Comparison of ENCODE assay signal across 10 mouse cellular contexts in genomic region chr11:90370367-90370766, GRCm38 (mm10). TPM values are rescaled to one million over a fixed set of nuclear protein-coding genes. Genes with fewer than 3 reads are reported as not detected.
DNase-seq lines count a peak whose midpoint lies in the region; ATAC-seq lines count a peak whose summit lies in the region.
"Had no signal": no experiment of that assay in that cellular context is flagged by ENCODE, and none has a peak within 500 bp of the region (broad histone marks: within the 10 kb centered on the region; RNA-seq: fewer than 3 reads in every experiment).

No protein-coding gene starts in this region.

- peak overlapping the region; percentile 37; the same call in 1 of the 2 replicates for H3K9ac ChIP-seq in kidney, embryonic 16.5 days (replicated peaks; ENCODE audit: low read length)
- H3K9ac ChIP-seq in forebrain, embryonic 11.5 days (ENCODE audit: low read length), result peak overlapping the region; percentile 14; the same call in 1 of the 2 replicates
- H3K9ac ChIP-seq in hindbrain, embryonic 16.5 days (ENCODE audit: low read depth, low read length), result peak overlapping the region; percentile 40; the same call in 1 of the 2 replicates
- no peak overlapping the region for H3K9ac ChIP-seq in neural tube, embryonic 12.5 days
- H3K9ac ChIP-seq: liver, embryonic 13.5 days had no signal

- H3K4me3 ChIP-seq in kidney, embryonic 16.5 days (ENCODE audit: low read length), result no peak overlapping the region
- no peak overlapping the region for H3K4me3 ChIP-seq in forebrain, embryonic 11.5 days (ENCODE audit: low read depth, low read length)
- H3K4me3 ChIP-seq in hindbrain, embryonic 16.5 days (ENCODE audit: low read length), result peak overlapping the region; percentile 13; the same call in 1 of the 2 replicates
- no peak overlapping the region for H3K4me3 ChIP-seq in neural tube, embryonic 12.5 days
- H3K4me3 ChIP-seq: liver, embryonic 13.5 days had no signal

- H3K27ac ChIP-seq in kidney, embryonic 16.5 days (ENCODE audit: low read length), result peak overlapping the region; percentile 93
- H3K27ac ChIP-seq in forebrain, embryonic 11.5 days (ENCODE audit: low read depth, low read length), result no peak overlapping the region
- H3K27ac ChIP-seq in hindbrain, embryonic 16.5 days (ENCODE audit: low read depth, low read length), result peak overlapping the region; percentile 64; the same call in 1 of the 2 replicates
- no peak overlapping the region for H3K27ac ChIP-seq in neural tube, embryonic 12.5 days
- H3K27ac ChIP-seq: liver, embryonic 13.5 days had no signal

- no peaks in the 10 kb centered on the region for H3K9me3 ChIP-seq in kidney, embryonic 16.5 days (ENCODE audit: low read length)
- H3K9me3 ChIP-seq in forebrain, embryonic 11.5 days (ENCODE audit: control insufficient read depth, low read length), result no peaks in the 10 kb centered on the region
- no peaks in the 10 kb centered on the region for H3K9me3 ChIP-seq in hindbrain, embryonic 16.5 days (ENCODE audit: control insufficient read depth, low read length)
- no peaks in the 10 kb centered on the region for H3K9me3 ChIP-seq in neural tube, embryonic 12.5 days
- H3K9me3 ChIP-seq: liver, embryonic 13.5 days had no signal

- ATAC-seq in kidney, embryonic 16.5 days (ENCODE audit: low FRiP score, low TSS enrichment), result no peak
- ATAC-seq in forebrain, embryonic 11.5 days (replicated peaks; ENCODE audit: low FRiP score), result peak; percentile 48
- 0 out of 2 replicates have a peak, but pooled peaks have one; percentile 11 for ATAC-seq in hindbrain, embryonic 16.5 days
- no peak for ATAC-seq in neural tube, embryonic 12.5 days (ENCODE audit: low FRiP score, low read depth)

- no peak for DNase-seq in kidney, postnatal 4 days
- peak; percentile 69 for DNase-seq in forebrain, embryonic 11.5 days (ENCODE audit: low spot score)
- DNase-seq in natural killer cell, adult 2 months (ENCODE audit: low spot score in 2 of 2), result no peak
- no peak for DNase-seq in lung, adult 18-20 months
- DNase-seq in cerebellum, postnatal 14 days, result no peak
- DNase-seq: liver, embryonic 13.5 days had no signal

- H3K36me3 ChIP-seq in kidney, embryonic 16.5 days (ENCODE audit: insufficient read depth, low read length), result no peaks in the 10 kb centered on the region
- no peaks in the 10 kb centered on the region for H3K36me3 ChIP-seq in forebrain, embryonic 11.5 days (ENCODE audit: control insufficient read depth, insufficient read depth, low read length)
- no peaks in the 10 kb centered on the region for H3K36me3 ChIP-seq in hindbrain, embryonic 16.5 days (ENCODE audit: control insufficient read depth, insufficient read depth, low read length)
- H3K36me3 ChIP-seq in neural tube, embryonic 12.5 days, result no peaks in the 10 kb centered on the region
- H3K36me3 ChIP-seq: G1E; liver, embryonic 13.5 days had no signal

- peak overlapping the region; percentile 31 for H3K4me2 ChIP-seq in kidney, embryonic 16.5 days (replicated peaks; ENCODE audit: low read depth, low read length)
- peak overlapping the region; percentile 39 for H3K4me2 ChIP-seq in forebrain, embryonic 11.5 days (ENCODE audit: low read depth, low read length, severe bottlenecking)
- H3K4me2 ChIP-seq in hindbrain, embryonic 16.5 days (ENCODE audit: low read length), result peak overlapping the region; percentile 50
- peak overlapping the region; percentile 45 for H3K4me2 ChIP-seq in neural tube, embryonic 12.5 days (replicated peaks)
- H3K4me2 ChIP-seq: liver, embryonic 13.5 days had no signal

- H3K27me3 ChIP-seq in kidney, embryonic 16.5 days (ENCODE audit: insufficient read depth, low read length), result no peaks in the 10 kb centered on the region
- H3K27me3 ChIP-seq in forebrain, embryonic 11.5 days (ENCODE audit: control insufficient read depth, insufficient read depth, low read length), result no peaks in the 10 kb centered on the region; the same call in 1 of the 2 replicates
- no peaks in the 10 kb centered on the region for H3K27me3 ChIP-seq in hindbrain, embryonic 16.5 days (replicated peaks; ENCODE audit: control insufficient read depth, insufficient read depth, low read length)
- no peaks in the 10 kb centered on the region for H3K27me3 ChIP-seq in neural tube, embryonic 12.5 days (replicated peaks)
- H3K27me3 ChIP-seq: liver, embryonic 13.5 days had no signal

- H3K4me1 ChIP-seq in kidney, embryonic 16.5 days (ENCODE audit: insufficient read depth, low read length), result peaks cover 39% of the 10 kb centered on the region
- peaks cover 21% of the 10 kb centered on the region for H3K4me1 ChIP-seq in forebrain, embryonic 11.5 days (replicated peaks; ENCODE audit: control insufficient read depth, insufficient read depth, low read length)
- H3K4me1 ChIP-seq in hindbrain, embryonic 16.5 days (ENCODE audit: control insufficient read depth, insufficient read depth, low read depth, low read length), result peaks cover 26% of the 10 kb centered on the region
- H3K4me1 ChIP-seq in neural tube, embryonic 12.5 days, result peaks cover 25% of the 10 kb centered on the region

- 48% methylated on average over 10 of the region's 11 CpGs for WGBS in kidney, embryonic 16.5 days
- 18% methylated on average over 11 of the region's 11 CpGs for WGBS in forebrain, embryonic 11.5 days
- 29% methylated on average over 11 of the region's 11 CpGs for WGBS in hindbrain, embryonic 16.5 days
- 38% methylated on average over 11 of the region's 11 CpGs for WGBS in neural tube, embryonic 12.5 days

RNA-seq across cellular contexts. Expression of gene Hlf, which starts 20.3 kb away (rescaled TPM):
- 2.3 and 2.8 TPM in 2 replicates for polyA plus RNA-seq in kidney, embryonic 16.5 days (2015; fragmentation: Nextera tagmentation; extraction: Ambion mirVana)
- 1.2 and 2.2 TPM in 2 replicates for polyA plus RNA-seq in forebrain, embryonic 11.5 days (2014; fragmentation: Nextera tagmentation; extraction: Ambion mirVana)
- polyA plus RNA-seq in hindbrain, embryonic 16.5 days (2015; fragmentation: Nextera tagmentation; extraction: Ambion mirVana), result 5.5 and 7.1 TPM in 2 replicates
- polyA plus RNA-seq in neural tube, embryonic 12.5 days (2016; fragmentation: Nextera tagmentation; extraction: Ambion mirVana), result 1.8 and 2.5 TPM in 2 replicates
- polyA plus RNA-seq: G1E had no signal

Comparison
In these comparisons a context has a peak if more than half of its experiments do, and no peak if none do; other contexts are left out.
1. ATAC-seq: peak in forebrain, embryonic 11.5 days (single experiment) and hindbrain, embryonic 16.5 days (single experiment); none in kidney, embryonic 16.5 days (single experiment) and neural tube, embryonic 12.5 days (single experiment).
2. H3K27ac ChIP-seq: peak in kidney, embryonic 16.5 days (single experiment) and hindbrain, embryonic 16.5 days (single experiment); none in forebrain, embryonic 11.5 days (single experiment) and neural tube, embryonic 12.5 days (single experiment).
3. Peak in every context shown above with its lines, with median percentiles within 50 percentile points of each other: H3K4me2 ChIP-seq.